Mouse (Mus musculus) retina, postnatal 1 day (tissue): ENCODE data around the gene Creb5.

Experiments
- DNase-seq: peaks from one replicate; pipeline ENCODE4 v3.0.0-alpha.2; 2012

Creb5 gene

GRCm38 (mm10) chr6:53445862-53446460 is 158.9 kb downstream of the Creb5 start:
- no peak for DNase-seq

GRCm38 (mm10) chr6:53447479-53447878 is 160.4 kb downstream of the Creb5 start:
- no peak for DNase-seq

- DNase-seq = no peak
Measured at GRCm38 (mm10) chr6:53448317-53448870, 161.3 kb downstream of the Creb5 start.

GRCm38 (mm10) chr6:53449437-53450173 is 162.5 kb downstream of the Creb5 start:
- DNase-seq = no peak

GRCm38 (mm10) chr6:53450494-53450893 is 163.4 kb downstream of the Creb5 start:
- DNase-seq = no peak

GRCm38 (mm10) chr6:53452240-53452639 is 165.2 kb downstream of the Creb5 start:
- DNase-seq = no peak

- DNase-seq = no peak
Measured at GRCm38 (mm10) chr6:53455442-53455841, 168.4 kb downstream of the Creb5 start.

- peak; percentile 27 for DNase-seq
Measured at GRCm38 (mm10) chr6:53456111-53456510, 169.0 kb downstream of the Creb5 start.

- DNase-seq = no peak
Measured at GRCm38 (mm10) chr6:53459995-53460747, 173.1 kb downstream of the Creb5 start.

- no peak for DNase-seq
Measured at GRCm38 (mm10) chr6:53461056-53461455, 174.0 kb downstream of the Creb5 start.

GRCm38 (mm10) chr6:53461775-53462770 is 175.0 kb downstream of the Creb5 start:
- peak; percentile 51 for DNase-seq

GRCm38 (mm10) chr6:53462802-53463201 is 175.7 kb downstream of the Creb5 start:
- no peak for DNase-seq

GRCm38 (mm10) chr6:53463261-53463813 is 176.3 kb downstream of the Creb5 start:
- DNase-seq = no peak

- DNase-seq = no peak
Measured at GRCm38 (mm10) chr6:53469204-53469603, 182.1 kb downstream of the Creb5 start.

- DNase-seq = no peak
Measured at GRCm38 (mm10) chr6:53469703-53470102, 182.6 kb downstream of the Creb5 start.

- DNase-seq = no peak
Measured at GRCm38 (mm10) chr6:53470559-53470958, 183.5 kb downstream of the Creb5 start.

- DNase-seq = no peak
Measured at GRCm38 (mm10) chr6:53470999-53471591, 184.0 kb downstream of the Creb5 start.

- DNase-seq = no peak
Measured at GRCm38 (mm10) chr6:53472751-53473150, 185.7 kb downstream of the Creb5 start.

- no peak for DNase-seq
Measured at GRCm38 (mm10) chr6:53477501-53477900, 190.4 kb downstream of the Creb5 start.

- no peak for DNase-seq
Measured at GRCm38 (mm10) chr6:53490917-53491316, 203.8 kb downstream of the Creb5 start.

- DNase-seq = no peak
Measured at GRCm38 (mm10) chr6:53491331-53491730, 204.3 kb downstream of the Creb5 start.
